Mouse (Mus musculus): ENCODE measurements around the gene Polr2e. TPM values are rescaled to one million over a fixed set of nuclear protein-coding genes. Genes with fewer than 3 reads are reported as not detected.

Polr2e gene
- polyA plus RNA-seq, 1 experiment from 2014 or later: 157 TPM

- peaks cover 36% of the 10 kb centered on the region for H3K36me3 ChIP-seq (ENCODE audit: control insufficient read depth, insufficient read depth, low read length)
- no peaks in the 10 kb centered on the region for H3K9me3 ChIP-seq (ENCODE audit: control insufficient read depth, low read length)
- DNase-seq (peak; percentile 79), ATAC-seq (ENCODE audit: low FRiP score, low TSS enrichment) (peak; percentile 35)
- H3K27ac ChIP-seq (replicated peaks; ENCODE audit: low read depth, low read length): peak overlapping the region; percentile 97
- no peaks in the 10 kb centered on the region for H3K27me3 ChIP-seq (ENCODE audit: control insufficient read depth, insufficient read depth, low read length)
- H3K4me1 ChIP-seq (ENCODE audit: control insufficient read depth, insufficient read depth, low read length): peaks cover 13% of the 10 kb centered on the region; the same call in 1 of the 2 replicates
- peak overlapping the region; percentile 83 for H3K4me3 ChIP-seq (replicated peaks; ENCODE audit: low read depth, low read length)
- H3K9ac ChIP-seq (replicated peaks; ENCODE audit: low read length): peak overlapping the region; percentile 96
- 2% methylated on average over 76 of the region's 77 CpGs for WGBS
- H3K4me2 ChIP-seq (ENCODE audit: low read length): peak overlapping the region; percentile 83
These were observed 14.5 kb upstream of the Polr2e start for GRCm38 (mm10) chr10:80053831-80054815.

GRCm38 (mm10) chr10:80053259-80053780 is 13.7 kb upstream of the Polr2e start:
- peaks cover 13% of the 10 kb centered on the region; the same call in 1 of the 2 replicates for H3K4me1 ChIP-seq (ENCODE audit: control insufficient read depth, insufficient read depth, low read length)
- peak; percentile 100 for DNase-seq
- peak overlapping the region; percentile 97 for H3K27ac ChIP-seq (replicated peaks; ENCODE audit: low read depth, low read length)
- peak overlapping the region; percentile 96 for H3K9ac ChIP-seq (replicated peaks; ENCODE audit: low read length)
- peak; percentile 95 for ATAC-seq (ENCODE audit: low FRiP score, low TSS enrichment)
- no peaks in the 10 kb centered on the region for H3K27me3 ChIP-seq (ENCODE audit: control insufficient read depth, insufficient read depth, low read length)
- peak overlapping the region; percentile 83 for H3K4me3 ChIP-seq (replicated peaks; ENCODE audit: low read depth, low read length)
- H3K9me3 ChIP-seq (ENCODE audit: control insufficient read depth, low read length): no peaks in the 10 kb centered on the region
- under 1% methylated on average over 47 of the region's 47 CpGs for WGBS
- peak overlapping the region; percentile 83 for H3K4me2 ChIP-seq (ENCODE audit: low read length)
- peaks cover 29% of the 10 kb centered on the region for H3K36me3 ChIP-seq (ENCODE audit: control insufficient read depth, insufficient read depth, low read length)

- Histone ChIP-seq H3K4me3 (replicated peaks; ENCODE audit: low read depth, low read length) (no peak overlapping the region), H3K9ac (replicated peaks; ENCODE audit: low read length) (no peak overlapping the region), H3K4me1 (ENCODE audit: control insufficient read depth, insufficient read depth, low read length) (peaks cover 13% of the 10 kb centered on the region; the same call in 1 of the 2 replicates), H3K27me3 (ENCODE audit: control insufficient read depth, insufficient read depth, low read length) (no peaks in the 10 kb centered on the region), H3K4me2 (ENCODE audit: low read length) (no peak overlapping the region), H3K27ac (replicated peaks; ENCODE audit: low read depth, low read length) (no peak overlapping the region), H3K36me3 (ENCODE audit: control insufficient read depth, insufficient read depth, low read length) (peaks cover 20% of the 10 kb centered on the region), H3K9me3 (ENCODE audit: control insufficient read depth, low read length) (no peaks in the 10 kb centered on the region)
- ATAC-seq (ENCODE audit: low FRiP score, low TSS enrichment): no peak
- WGBS: 83% methylated on average over 5 of the region's 5 CpGs
- no peak for DNase-seq
These were observed 12.8 kb upstream of the Polr2e start for GRCm38 (mm10) chr10:80052374-80052764.

GRCm38 (mm10) chr10:80051618-80052373 is 12.2 kb upstream of the Polr2e start:
- WGBS: 15% methylated on average over 14 of the region's 14 CpGs
- H3K4me1 ChIP-seq (ENCODE audit: control insufficient read depth, insufficient read depth, low read length): peaks cover 13% of the 10 kb centered on the region; the same call in 1 of the 2 replicates
- ATAC-seq (ENCODE audit: low FRiP score, low TSS enrichment) (no peak), DNase-seq (no peak)
- H3K4me3 ChIP-seq (replicated peaks; ENCODE audit: low read depth, low read length): no peak overlapping the region
- peak overlapping the region; percentile 41; the same call in 1 of the 2 replicates for H3K27ac ChIP-seq (replicated peaks; ENCODE audit: low read depth, low read length)
- no peaks in the 10 kb centered on the region for H3K27me3 ChIP-seq (ENCODE audit: control insufficient read depth, insufficient read depth, low read length)
- no peaks in the 10 kb centered on the region for H3K9me3 ChIP-seq (ENCODE audit: control insufficient read depth, low read length)
- no peak overlapping the region for H3K4me2 ChIP-seq (ENCODE audit: low read length)
- peaks cover 14% of the 10 kb centered on the region for H3K36me3 ChIP-seq (ENCODE audit: control insufficient read depth, insufficient read depth, low read length)
- no peak overlapping the region for H3K9ac ChIP-seq (replicated peaks; ENCODE audit: low read length)

GRCm38 (mm10) chr10:80050885-80051617 is 11.5 kb upstream of the Polr2e start:
- 10% methylated on average over 15 of the region's 15 CpGs for WGBS
- Histone ChIP-seq H3K4me1 (ENCODE audit: control insufficient read depth, insufficient read depth, low read length) (peaks cover 13% of the 10 kb centered on the region; the same call in 1 of the 2 replicates), H3K27me3 (ENCODE audit: control insufficient read depth, insufficient read depth, low read length) (no peaks in the 10 kb centered on the region), H3K9ac (replicated peaks; ENCODE audit: low read length) (no peak overlapping the region), H3K9me3 (ENCODE audit: control insufficient read depth, low read length) (no peaks in the 10 kb centered on the region), H3K4me3 (replicated peaks; ENCODE audit: low read depth, low read length) (no peak overlapping the region), H3K27ac (replicated peaks; ENCODE audit: low read depth, low read length) (peak overlapping the region; percentile 41; the same call in 1 of the 2 replicates), H3K4me2 (ENCODE audit: low read length) (no peak overlapping the region), H3K36me3 (ENCODE audit: control insufficient read depth, insufficient read depth, low read length) (0 out of 2 replicates have a peak, but pooled peaks cover 7% of the 10 kb centered on the region)
- no peak for ATAC-seq (ENCODE audit: low FRiP score, low TSS enrichment)
- no peak for DNase-seq

- Histone ChIP-seq H3K36me3 (ENCODE audit: control insufficient read depth, insufficient read depth, low read length) (no peaks in the 10 kb centered on the region), H3K9me3 (ENCODE audit: control insufficient read depth, low read length) (no peaks in the 10 kb centered on the region), H3K9ac (replicated peaks; ENCODE audit: low read length) (no peak overlapping the region), H3K27ac (replicated peaks; ENCODE audit: low read depth, low read length) (0 out of 2 replicates have a peak overlapping the region, but pooled peaks have one; percentile 41), H3K4me1 (ENCODE audit: control insufficient read depth, insufficient read depth, low read length) (peaks cover 11% of the 10 kb centered on the region; the same call in 1 of the 2 replicates), H3K4me2 (ENCODE audit: low read length) (no peak overlapping the region), H3K4me3 (replicated peaks; ENCODE audit: low read depth, low read length) (no peak overlapping the region), H3K27me3 (ENCODE audit: control insufficient read depth, insufficient read depth, low read length) (no peaks in the 10 kb centered on the region)
- ATAC-seq (ENCODE audit: low FRiP score, low TSS enrichment): no peak
- DNase-seq: no peak
- 11% methylated on average over 6 of the region's 6 CpGs for WGBS
These were observed 10.6 kb upstream of the Polr2e start for GRCm38 (mm10) chr10:80050244-80050643.

GRCm38 (mm10) chr10:80048834-80049233 is 9.2 kb upstream of the Polr2e start:
- WGBS: 57% methylated on average over 3 of the region's 3 CpGs
- Histone ChIP-seq H3K4me2 (ENCODE audit: low read length) (no peak overlapping the region), H3K4me3 (replicated peaks; ENCODE audit: low read depth, low read length) (no peak overlapping the region), H3K4me1 (ENCODE audit: control insufficient read depth, insufficient read depth, low read length) (0 out of 2 replicates have a peak, but pooled peaks cover 3% of the 10 kb centered on the region), H3K27me3 (ENCODE audit: control insufficient read depth, insufficient read depth, low read length) (no peaks in the 10 kb centered on the region), H3K9ac (replicated peaks; ENCODE audit: low read length) (no peak overlapping the region), H3K27ac (replicated peaks; ENCODE audit: low read depth, low read length) (no peak overlapping the region), H3K9me3 (ENCODE audit: control insufficient read depth, low read length) (no peaks in the 10 kb centered on the region), H3K36me3 (ENCODE audit: control insufficient read depth, insufficient read depth, low read length) (no peaks in the 10 kb centered on the region)
- no peak for DNase-seq
- ATAC-seq (ENCODE audit: low FRiP score, low TSS enrichment): no peak

GRCm38 (mm10) chr10:80048396-80048795 is 8.8 kb upstream of the Polr2e start:
- ATAC-seq (ENCODE audit: low FRiP score, low TSS enrichment): no peak
- H3K4me1 ChIP-seq (ENCODE audit: control insufficient read depth, insufficient read depth, low read length): 0 out of 2 replicates have a peak, but pooled peaks cover 3% of the 10 kb centered on the region
- H3K9me3 ChIP-seq (ENCODE audit: control insufficient read depth, low read length): no peaks in the 10 kb centered on the region
- 11% methylated on average over 5 of the region's 5 CpGs for WGBS
- H3K4me2 ChIP-seq (ENCODE audit: low read length): no peak overlapping the region
- no peaks in the 10 kb centered on the region for H3K36me3 ChIP-seq (ENCODE audit: control insufficient read depth, insufficient read depth, low read length)
- H3K4me3 ChIP-seq (replicated peaks; ENCODE audit: low read depth, low read length): no peak overlapping the region
- DNase-seq: peak; percentile 33
- H3K9ac ChIP-seq (replicated peaks; ENCODE audit: low read length): no peak overlapping the region
- no peaks in the 10 kb centered on the region for H3K27me3 ChIP-seq (ENCODE audit: control insufficient read depth, insufficient read depth, low read length)
- H3K27ac ChIP-seq (replicated peaks; ENCODE audit: low read depth, low read length): no peak overlapping the region
